Mouse (Mus musculus) cerebellum, adult 11 months (tissue): ENCODE data around the gene Zfp967.
"Not testable (repeated sequence)": the region's sequence is repeated elsewhere in the genome, so short reads cannot be mapped to it uniquely, and the experiment has no call there.

Source experiments
- DNase-seq: peaks from one replicate; pipeline ENCODE4 v3.0.0; 2022

Zfp967 gene

GRCm38 (mm10) chr2:176520756-176521155 lies at the start of gene Zfp967:
Zfp967 (plus strand) TSS chr2:176521056.
- DNase-seq: not testable (repeated sequence)

GRCm38 (mm10) chr2:176486683-176487082 lies 34.2 kb upstream of the Zfp967 start, which contains the start of gene Gm14434:
Gm14434 (minus strand) TSS chr2:176486783.
- not testable (repeated sequence) for DNase-seq
